Mouse (Mus musculus) adrenal gland, postnatal 0 days (tissue): Measurements from ENCODE around the gene Chst14. TPM values are rescaled to one million over a fixed set of nuclear protein-coding genes. Genes with fewer than 3 reads are reported as not detected.

Experiments used
- polyA plus RNA-seq: library from polyadenylated mRNA; unstranded; fragments of >200 nt; fragmentation: Nextera tagmentation; extraction: Ambion mirVana; gene quantifications from 2 replicates; pipeline ENCODE4 v1.2.1, GENCODE M21; 2015

The Chst14 gene
- 18.6 and 23.9 TPM in 2 replicates for polyA plus RNA-seq

GRCm38 (mm10) chr2:118926361-118926997 lies at the start of gene Chst14:
Gene Chst14 (plus strand): TSS chr2:118926496.

GRCm38 (mm10) chr2:118899981-118900825 lies 26.1 kb upstream of the Chst14 start, which contains the start of gene Bahd1:
Gene Bahd1 (plus strand): TSS chr2:118900377.

Other genes with a start within 250 kb of the Chst14 start
- gene Ankrd63, start 222.5 kb upstream of the Chst14 start, polyA plus RNA-seq: 0.12 TPM in 1 of 2 replicates, not detected in the other
- gene Plcb2, start 198.1 kb upstream of the Chst14 start, polyA plus RNA-seq: 0.47 and 0.99 TPM in 2 replicates
- gene Inafm2, start 180.7 kb upstream of the Chst14 start, polyA plus RNA-seq: 10.6 and 19.2 TPM in 2 replicates
- 0.91 and 1.4 TPM in 2 replicates for gene Ccdc9b, start 163.8 kb upstream of the Chst14 start, polyA plus RNA-seq
- gene Phgr1, start 153.7 kb upstream of the Chst14 start, polyA plus RNA-seq: 0.85 TPM in 1 of 2 replicates, not detected in the other
- gene Disp2, start 146.8 kb upstream of the Chst14 start, polyA plus RNA-seq: 19.1 and 24.7 TPM in 2 replicates
- 34.3 and 42.8 TPM in 2 replicates for gene Knstrn, start 112.5 kb upstream of the Chst14 start, polyA plus RNA-seq
- gene Ivd, start 64.5 kb upstream of the Chst14 start, polyA plus RNA-seq: 45.0 and 86.9 TPM in 2 replicates
- gene Bahd1, start 26.1 kb upstream of the Chst14 start, polyA plus RNA-seq: 6.2 and 16.8 TPM in 2 replicates
- gene Ccdc32, start 102.9 kb downstream of the Chst14 start, polyA plus RNA-seq: 34.6 and 36.4 TPM in 2 replicates
- gene Rpusd2, start 108.3 kb downstream of the Chst14 start, polyA plus RNA-seq: 1.7 and 1.9 TPM in 2 replicates
- 13.0 and 16.9 TPM in 2 replicates for gene Knl1, start 120.6 kb downstream of the Chst14 start, polyA plus RNA-seq
- 8.4 and 12.4 TPM in 2 replicates for gene Rad51, start 186.3 kb downstream of the Chst14 start, polyA plus RNA-seq
- 20.4 and 34.4 TPM in 2 replicates for gene Rmdn3, start 230.5 kb downstream of the Chst14 start, polyA plus RNA-seq
- gene Gchfr, start 241.3 kb downstream of the Chst14 start, polyA plus RNA-seq: 10.2 and 27.5 TPM in 2 replicates
- gene Gm14137, start 248.0 kb downstream of the Chst14 start, polyA plus RNA-seq: 0.08 and 0.13 TPM in 2 replicates